Mouse (Mus musculus): ENCODE results near the gene Baiap2l1.

Baiap2l1 gene

GRCm38 (mm10) chr5:144255632-144256540 lies 102.0 kb downstream of the Baiap2l1 start:
- DNase-seq: peak; percentile 57

DNA sequence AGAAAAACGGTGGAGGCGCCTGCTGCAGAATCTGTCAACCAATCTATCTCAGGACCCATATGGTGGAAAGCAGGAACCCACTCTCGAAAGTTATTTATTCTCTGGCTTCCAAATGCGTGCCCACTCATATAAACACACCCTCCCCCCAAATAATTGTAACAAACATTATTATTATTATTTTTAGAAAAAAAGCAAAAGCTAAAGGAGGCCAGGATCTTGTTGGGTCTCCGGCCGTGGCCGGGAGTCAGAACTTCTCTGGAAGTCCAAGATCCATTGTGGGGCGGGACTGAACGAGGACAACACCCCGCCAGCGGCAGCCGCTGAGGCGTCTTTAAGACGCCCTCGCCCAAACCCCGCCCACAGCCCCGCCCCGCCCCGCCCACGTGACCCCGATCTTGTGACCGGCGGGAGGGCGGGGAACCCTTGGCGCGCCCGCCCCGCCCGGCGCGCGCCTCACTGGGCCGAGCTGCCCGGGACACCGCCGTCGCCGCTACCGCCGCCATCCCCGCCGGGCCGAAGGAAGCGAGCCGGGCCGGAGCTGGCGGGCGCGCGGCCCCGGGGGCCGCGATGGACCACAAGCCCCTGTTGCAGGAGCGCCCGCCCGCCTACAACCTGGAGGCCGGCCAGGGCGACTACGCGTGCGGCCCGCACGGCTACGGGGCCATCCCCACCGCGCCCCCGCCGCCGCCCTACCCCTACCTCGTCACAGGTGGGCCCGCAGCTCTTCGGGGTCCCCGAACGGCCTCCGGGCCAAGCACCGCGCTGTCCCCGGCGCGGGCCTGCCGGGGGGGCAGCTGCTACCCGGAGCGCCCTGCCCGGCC lies 102.9 kb downstream of the Baiap2l1 start:
- DNase-seq: peak; percentile 87

DNA sequence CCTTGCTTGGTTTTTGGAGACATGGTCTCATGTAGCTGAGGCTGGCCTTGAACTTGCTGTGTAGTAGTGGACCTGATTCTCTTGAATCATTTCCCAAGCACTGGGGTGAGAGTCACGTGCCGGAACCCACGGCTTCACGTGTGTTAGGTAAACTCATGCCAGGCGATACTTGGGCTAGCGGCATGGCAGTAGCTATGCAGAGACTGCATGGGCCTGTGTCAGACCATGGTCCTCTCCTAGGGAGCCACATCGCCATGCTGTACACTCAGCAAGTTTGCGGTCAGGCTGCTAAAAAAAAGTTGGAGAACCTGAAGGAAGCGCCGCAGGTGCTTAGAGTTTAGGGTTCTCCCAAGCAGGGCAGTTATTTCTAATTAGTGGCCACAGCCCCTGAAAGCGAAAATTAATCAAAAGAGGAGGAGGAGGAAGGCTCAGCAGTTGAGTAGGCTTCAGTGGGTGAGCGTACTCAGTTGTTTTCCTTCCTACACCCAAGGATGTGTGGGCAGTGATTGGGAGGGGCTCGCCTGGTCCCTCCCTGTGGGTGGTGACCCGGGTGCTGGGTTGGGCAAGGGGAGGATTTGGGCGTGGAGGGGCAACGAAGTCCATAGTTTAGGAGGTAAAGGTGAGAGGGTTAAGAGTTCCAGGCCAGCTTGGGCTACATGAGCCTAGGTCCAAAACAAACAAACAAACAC lies 103.6 kb downstream of the Baiap2l1 start:
- peak; percentile 44 for DNase-seq

DNA sequence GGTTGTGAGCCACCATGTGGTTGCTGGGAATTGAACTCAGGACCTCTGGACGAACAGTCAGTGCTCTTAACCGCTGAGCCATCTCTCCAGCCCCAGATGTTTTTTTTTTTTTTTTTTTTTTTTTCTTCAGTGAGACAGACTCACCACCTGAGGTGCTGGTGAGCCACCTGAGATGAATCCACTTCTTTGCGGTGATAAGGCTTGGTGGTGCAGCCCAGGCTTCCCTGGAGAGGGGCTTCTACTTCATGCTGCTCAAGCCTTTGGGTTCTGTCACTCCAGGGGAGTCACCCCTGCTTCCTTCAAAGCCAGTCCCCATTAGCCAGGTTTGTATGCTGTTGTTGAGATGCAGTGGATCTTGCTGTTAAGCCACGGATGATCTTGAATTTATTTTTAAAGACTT lies 104.7 kb downstream of the Baiap2l1 start:
- DNase-seq: peak; percentile 30

- no peak for DNase-seq
Measured at GRCm38 (mm10) chr5:144251876-144252577, 105.9 kb downstream of the Baiap2l1 start.

- peak; percentile 46 for DNase-seq
Measured at GRCm38 (mm10) chr5:144249871-144250270, 108.0 kb downstream of the Baiap2l1 start.

- no peak for DNase-seq
Measured at GRCm38 (mm10) chr5:144247906-144248585, 109.9 kb downstream of the Baiap2l1 start.

GRCm38 (mm10) chr5:144247307-144247706 lies 110.6 kb downstream of the Baiap2l1 start:
- DNase-seq: no peak

DNA sequence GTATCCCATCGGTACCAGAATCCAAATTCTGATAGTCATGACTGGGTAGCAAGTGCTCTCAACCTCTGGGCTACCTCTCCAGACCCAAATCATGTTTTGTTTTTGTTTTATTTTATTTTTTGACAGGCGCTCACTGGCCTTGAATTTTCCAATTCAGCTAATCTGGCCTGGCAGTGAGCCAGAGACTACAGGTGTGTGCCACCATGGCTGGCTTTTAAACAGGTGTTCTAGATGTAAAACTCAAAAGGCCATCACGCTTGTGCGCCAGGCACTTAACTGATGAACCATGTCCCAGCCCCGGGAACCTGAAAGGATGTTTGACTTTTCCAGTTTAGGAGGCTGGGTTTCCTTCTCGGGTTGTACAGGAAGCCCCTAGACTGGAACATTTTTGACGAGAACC lies 111.2 kb downstream of the Baiap2l1 start:
- no peak for DNase-seq

DNA sequence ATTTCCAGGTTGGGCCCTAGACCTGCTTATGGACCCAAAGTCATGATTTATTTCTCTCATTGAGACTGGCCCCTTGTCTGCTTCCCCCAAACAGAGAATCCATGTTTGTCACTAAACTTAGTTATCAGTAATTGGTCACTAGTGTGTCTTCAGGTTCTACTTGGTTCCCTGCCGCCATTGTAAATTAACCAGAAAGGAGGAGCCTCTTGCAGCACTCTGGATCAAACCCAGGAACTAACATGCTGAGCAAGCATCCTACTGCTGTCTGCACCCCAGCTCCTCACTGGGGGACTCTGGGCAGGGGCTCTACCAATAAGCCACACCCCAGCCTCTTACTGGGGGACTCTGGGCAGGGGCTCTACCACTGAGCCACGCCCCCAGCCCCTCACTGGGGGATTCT lies 112.3 kb downstream of the Baiap2l1 start:
- DNase-seq: no peak

DNA sequence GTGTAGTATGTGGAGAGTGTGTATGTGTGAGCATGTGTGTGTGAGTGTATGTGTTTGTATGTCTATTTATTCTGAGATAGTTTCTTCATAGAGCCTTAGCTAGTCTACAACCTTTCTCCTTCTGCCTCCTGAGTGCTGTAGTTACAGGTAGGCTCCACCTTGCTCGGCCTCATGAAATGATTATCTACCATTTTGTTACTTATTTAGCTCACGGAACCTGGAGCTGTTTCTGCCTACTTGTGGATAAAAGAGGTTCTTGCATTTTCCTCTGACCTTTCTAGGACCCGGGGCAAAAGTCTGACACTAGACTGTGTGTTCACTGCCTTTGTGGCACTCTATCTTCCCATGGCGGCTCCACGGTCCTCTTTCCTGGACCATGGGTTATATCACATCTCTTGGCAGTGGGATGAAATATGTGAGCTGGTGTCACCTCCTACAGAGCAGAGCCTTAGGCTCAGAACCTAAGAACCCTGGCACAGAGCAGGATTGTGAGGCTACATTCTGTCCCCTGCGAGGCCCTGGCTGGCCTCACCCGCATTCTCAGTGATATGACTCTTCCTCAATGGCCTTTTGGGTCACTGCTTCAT lies 113.9 kb downstream of the Baiap2l1 start, which contains the start of gene Bri3:
Bri3 (plus strand) TSS at position 537 of the 587 bp plus-strand sequence.
- no peak for DNase-seq

DNA sequence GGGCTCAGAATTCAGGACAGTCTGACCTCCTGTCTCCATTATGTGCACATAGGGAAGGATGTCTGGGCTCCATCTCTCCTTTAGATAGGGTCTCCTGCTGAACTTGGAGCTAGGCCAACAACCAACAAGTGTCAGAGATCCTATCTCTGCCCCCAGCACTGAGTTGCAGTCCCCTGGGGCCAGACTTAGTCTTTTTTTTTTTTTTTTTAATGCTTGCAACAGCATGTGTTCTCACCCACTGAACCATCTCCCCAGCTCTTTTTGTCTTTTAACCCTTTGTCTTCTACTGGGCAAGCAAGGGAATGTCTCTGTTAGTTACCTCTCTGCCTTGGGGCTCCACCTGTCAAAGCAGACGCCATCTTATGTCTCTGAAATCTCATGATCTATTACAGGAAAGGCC lies 118.9 kb downstream of the Baiap2l1 start:
- DNase-seq: no peak

DNA sequence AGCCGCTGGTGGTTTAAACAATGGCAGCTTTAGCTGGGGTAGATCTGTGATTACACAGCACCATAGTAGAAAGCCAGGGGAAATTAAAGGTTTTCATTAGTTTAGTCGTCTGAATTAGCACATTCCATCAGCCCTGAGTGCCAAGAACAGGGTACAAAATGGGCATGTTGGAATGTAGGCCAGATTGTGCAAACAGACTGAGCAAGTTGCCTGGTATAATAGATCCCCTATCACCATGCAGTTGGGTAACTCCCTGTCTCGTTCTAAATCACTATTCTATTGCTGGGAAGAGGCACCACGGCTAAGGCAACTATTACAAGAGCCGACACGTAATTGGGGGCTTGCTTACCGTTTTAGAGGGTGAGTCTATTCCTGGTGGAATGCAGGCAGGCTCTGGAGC lies 123.2 kb downstream of the Baiap2l1 start:
- no peak for DNase-seq

- no peak for DNase-seq
Measured at GRCm38 (mm10) chr5:144234222-144234621, 123.7 kb downstream of the Baiap2l1 start.

- DNase-seq: no peak
Measured at GRCm38 (mm10) chr5:144232531-144232930, 125.4 kb downstream of the Baiap2l1 start.

DNA sequence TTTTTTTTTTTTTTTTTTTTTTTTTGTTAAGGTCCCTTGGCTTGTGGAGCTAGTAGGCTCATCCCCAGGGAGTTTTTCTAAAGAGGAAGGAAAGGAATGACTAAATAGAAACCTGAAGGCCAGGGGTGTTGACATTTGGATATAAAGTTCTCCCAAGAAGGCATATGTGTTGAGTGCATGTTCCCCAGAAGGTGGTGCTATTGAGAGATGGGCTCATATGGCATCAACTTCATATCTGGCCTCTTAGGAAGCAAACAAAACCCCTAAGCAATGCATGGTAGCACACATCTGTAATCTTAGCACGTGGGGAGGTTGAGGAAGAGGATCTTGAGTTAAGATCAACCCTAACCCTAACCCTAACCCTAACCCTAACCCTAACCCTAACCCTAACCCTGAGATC lies 126.5 kb downstream of the Baiap2l1 start:
- no peak for DNase-seq

- DNase-seq: no peak
Measured at GRCm38 (mm10) chr5:144230216-144230615, 127.7 kb downstream of the Baiap2l1 start.

DNA sequence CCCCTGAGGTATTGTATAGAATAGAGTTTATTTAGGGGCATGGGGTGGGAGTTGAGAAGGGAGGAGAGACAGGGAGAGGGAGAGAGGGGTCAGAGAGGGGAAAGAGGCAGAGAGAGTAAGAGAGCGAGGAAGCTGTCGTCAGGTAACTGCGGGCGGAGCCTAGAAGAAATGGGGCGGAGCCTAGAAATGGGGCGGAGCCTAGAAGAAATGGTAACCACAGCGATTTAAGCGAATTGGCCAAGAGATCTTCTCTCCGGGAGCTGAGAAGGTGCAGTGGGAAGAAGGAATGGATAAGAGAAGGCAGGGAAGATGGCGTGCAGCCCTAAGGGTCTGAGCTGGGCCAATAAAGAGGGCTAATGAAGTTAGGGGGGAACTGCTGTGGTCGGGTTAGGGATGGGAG lies 131.7 kb downstream of the Baiap2l1 start:
- no peak for DNase-seq

DNA sequence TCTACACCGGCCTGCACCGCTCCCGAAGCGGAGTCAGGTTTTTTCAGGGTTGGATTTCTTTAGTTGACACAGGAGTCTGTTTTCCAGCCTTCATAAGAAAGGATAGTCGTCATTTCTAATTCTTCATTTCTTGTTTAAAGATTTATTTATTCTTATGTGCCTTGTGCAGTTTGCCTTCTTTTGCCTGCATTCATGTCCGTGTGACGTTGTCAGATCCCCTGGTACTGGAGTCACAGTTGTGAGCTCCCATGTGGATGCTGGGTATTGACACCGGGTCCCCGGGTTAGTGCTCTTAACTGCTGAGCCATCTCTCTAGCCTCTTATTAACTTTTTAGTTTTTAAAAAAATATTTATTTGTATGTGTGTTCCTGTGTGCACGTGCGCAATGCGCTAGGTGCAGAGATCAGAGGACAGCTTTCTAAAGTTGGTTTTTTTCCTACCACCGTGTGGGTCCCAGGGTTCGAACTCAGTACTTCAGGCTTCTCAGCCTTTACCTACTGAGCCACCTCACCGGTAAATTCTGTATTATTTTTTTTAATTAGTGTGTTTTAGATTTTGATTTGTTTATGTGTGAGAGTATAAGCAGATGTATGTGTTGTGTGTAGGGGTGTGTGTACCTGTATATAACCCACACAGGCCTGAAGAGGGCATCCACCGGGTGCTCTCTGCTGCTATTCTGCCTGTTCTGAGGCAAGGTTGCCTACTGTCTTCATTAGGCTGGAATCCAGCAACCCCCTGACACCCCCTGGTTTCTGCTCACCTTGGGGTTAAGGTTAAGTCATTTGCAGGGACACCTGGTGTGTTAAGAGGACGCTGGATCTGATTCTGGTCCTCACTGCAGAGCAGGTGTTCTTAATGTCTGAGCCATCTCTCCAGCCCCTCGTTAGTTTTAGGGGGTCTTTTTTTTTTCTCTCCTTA lies 133.8 kb downstream of the Baiap2l1 start:
- DNase-seq: peak; percentile 29

DNA sequence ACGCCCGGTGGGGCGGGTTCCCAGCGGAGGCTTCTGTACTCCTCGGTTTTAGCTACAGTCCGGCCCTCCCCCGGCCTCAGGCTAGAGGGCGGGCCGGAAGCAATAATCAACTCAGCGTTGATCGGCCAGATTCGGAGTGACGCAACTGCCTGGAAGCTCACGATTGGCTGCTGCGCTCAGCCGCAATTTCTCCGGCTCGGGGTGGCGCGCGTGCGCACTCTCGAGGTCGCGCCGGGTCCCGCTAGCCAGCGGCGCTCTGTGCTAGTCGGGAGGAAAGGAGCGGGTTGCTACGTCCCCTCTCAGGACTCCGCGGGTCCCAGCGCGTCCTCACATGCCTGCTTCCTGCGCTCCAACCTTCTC lies 134.4 kb downstream of the Baiap2l1 start, which contains the start of gene Tecpr1:
Tecpr1 (minus strand) TSS at position 113 of the 360 bp plus-strand sequence.
- peak; percentile 96 for DNase-seq
